Mouse (Mus musculus) adipose tissue, adult 10 weeks (tissue): ENCODE data around the gene Kcnk2. TPM values are rescaled to one million over a fixed set of nuclear protein-coding genes. Genes with fewer than 3 reads are reported as not detected.

Source experiments
- polyA plus RNA-seq: library from polyadenylated mRNA; stranded (reverse); fragments of 350-450 nt; fragmentation: Illumina TruSeq; extraction: RNeasy Lipid Tissue Mini Kit (QIAGEN cat#74804); gene quantifications from one replicate; pipeline ENCODE4 v1.2.3, GENCODE M21; 2014; ENCODE audit warnings: low read depth, low replicate concordance

Kcnk2 gene
- 6.4 TPM for polyA plus RNA-seq

GRCm38 (mm10) chr1:189402223-189402943 lies at the start of gene Kcnk2:
Kcnk2 (minus strand) TSS chr1:189402273.

